Mouse (Mus musculus) brain, embryonic 14.5 days (tissue): Measurements from ENCODE around the gene Krt18. TPM values are rescaled to one million over a fixed set of nuclear protein-coding genes. Genes with fewer than 3 reads are reported as not detected.

ENCODE experiments used
- DNase-seq: peaks from one replicate; pipeline ENCODE4 v3.0.0-alpha.2; 2011; ENCODE audit warnings: low read depth
- CTCF ChIP-seq: fragments of 200-500 bp; IDR thresholded peaks from 2 replicates; pipeline ENCODE4 v1.5.1; 2012; ENCODE audit warnings: inconsistent platforms, mild to moderate bottlenecking, moderate library complexity, borderline replicate concordance; ENCODE audit not compliant: insufficient read depth, insufficient read length; ENCODE audit errors: extremely low read depth
- POLR2A ChIP-seq: fragments of 200-500 bp; IDR thresholded peaks from 2 replicates; pipeline ENCODE4 v1.6.1; 2012; ENCODE audit warnings: mild to moderate bottlenecking, inconsistent platforms, borderline replicate concordance; ENCODE audit not compliant: poor library complexity, insufficient read depth, insufficient read length, severe bottlenecking; ENCODE audit errors: extremely low read depth
- polyA plus RNA-seq: library from polyadenylated mRNA; depleted of rRNA; stranded (reverse); fragments of >200 nt; gene quantifications from 2 replicates; pipeline ENCODE4 v1.2.3, GENCODE M21; 2012

Krt18 gene
- polyA plus RNA-seq, 1 experiment = 3.9 TPM

DNA sequence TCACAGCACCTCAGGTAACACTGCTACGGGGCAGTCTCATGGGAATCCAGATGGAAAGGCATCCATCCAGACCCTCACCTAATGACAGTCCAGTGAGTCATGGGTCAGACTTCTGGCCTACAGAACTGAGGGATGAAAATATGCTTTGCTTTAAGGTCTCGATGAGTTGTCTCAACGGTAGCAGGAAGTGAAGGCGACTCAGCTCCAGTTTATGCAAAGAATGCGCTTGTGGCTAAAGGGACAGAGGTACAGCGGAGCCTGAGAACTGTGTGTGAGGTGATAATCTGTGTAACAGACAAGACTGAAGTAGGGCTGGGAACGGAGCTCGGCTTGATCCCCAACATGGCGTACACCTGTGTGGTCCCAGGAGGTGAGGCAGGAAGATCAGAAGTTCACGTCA lies 17.7 kb downstream of the Krt18 start:
- no peak for DNase-seq
- TF ChIP-seq CTCF (no peak), POLR2A (no peak)

DNA sequence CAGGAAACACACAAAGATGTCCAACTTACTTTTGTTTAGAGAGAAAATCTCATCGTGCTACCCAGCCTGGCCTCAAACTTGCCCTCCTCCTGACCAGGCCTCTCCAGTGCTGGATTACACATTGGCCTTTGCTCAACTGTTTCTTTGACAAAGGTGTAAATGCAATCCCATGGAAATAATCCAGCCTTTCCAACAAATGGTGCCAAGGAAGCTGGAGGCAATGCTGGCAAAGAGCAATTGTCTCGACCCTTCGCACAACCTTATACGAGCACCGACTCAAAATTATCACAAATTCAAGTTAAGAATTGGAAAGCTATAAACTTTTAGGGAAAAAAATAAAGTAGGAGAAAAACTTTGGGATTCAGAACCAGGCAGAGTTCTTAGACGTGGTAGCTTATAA lies 20.0 kb downstream of the Krt18 start:
- TF ChIP-seq CTCF = no peak
- no peak for DNase-seq

DNA sequence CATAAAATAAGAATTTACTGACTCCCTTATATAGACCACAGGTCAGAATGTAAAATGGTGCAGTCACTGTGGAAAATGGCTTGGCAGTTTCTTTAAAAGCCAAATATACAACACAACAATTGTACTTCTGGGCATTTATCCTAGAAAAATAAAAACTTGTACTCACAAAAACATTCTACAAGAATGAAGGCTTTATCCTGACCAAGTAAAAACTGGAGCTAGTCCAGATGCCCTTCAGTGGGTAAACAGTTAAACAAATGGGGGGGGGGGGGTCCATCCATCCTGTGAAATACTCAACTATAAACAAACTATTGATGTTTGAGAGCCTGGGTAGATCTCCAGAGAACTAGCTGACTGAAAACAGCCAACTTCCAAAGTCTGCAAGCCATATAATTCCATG lies 21.9 kb downstream of the Krt18 start:
- TF ChIP-seq POLR2A = no peak
- TF ChIP-seq CTCF = no peak

GRCm38 (mm10) chr15:102051920-102052683 lies 24.1 kb downstream of the Krt18 start:
- DNase-seq = peak; percentile 83
- TF ChIP-seq POLR2A (no peak), CTCF (no peak)

More for the DNA sequence above, 21.9 kb downstream of the Krt18 start:
- DNase-seq = no peak

DNA sequence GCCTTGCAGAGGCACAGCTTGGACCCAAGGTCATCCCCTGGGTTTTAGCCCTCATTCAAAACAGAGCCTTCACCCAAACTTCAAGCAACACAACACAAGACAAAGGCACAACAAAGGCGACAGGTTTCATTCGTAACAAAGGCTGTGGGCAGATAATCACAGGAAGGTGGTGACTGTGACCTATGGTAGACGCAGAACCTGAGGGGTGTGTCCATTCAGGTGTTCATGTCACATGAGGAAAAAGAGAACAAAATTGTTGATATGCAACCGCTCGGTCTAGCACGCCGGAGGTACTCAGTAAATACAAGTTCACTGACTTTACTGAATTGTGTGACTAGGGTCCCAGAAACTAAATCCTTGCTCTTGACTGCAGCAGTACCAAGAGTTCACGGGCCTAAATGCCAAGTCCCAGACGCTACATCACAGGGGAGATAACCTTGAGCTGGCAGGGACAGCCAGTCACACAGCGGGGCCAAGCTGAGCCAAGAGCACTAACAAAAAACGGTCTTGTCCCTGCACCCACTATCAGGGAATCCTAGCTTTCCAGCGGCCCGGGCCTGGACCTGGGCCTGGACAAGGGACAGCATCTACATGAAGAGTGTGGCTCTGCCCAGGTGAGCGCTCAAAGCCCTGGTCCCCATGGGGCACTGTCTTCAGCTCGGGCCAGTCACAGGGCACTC lies 28.7 kb downstream of the Krt18 start:
- no peak for DNase-seq
- no peak for TF ChIP-seq POLR2A

- TF ChIP-seq CTCF (peak; percentile 100), POLR2A (no peak)
- peak; percentile 96 for DNase-seq
These were observed 37.8 kb downstream of the Krt18 start for GRCm38 (mm10) chr15:102065661-102066325.

GRCm38 (mm10) chr15:102070476-102071467 lies 42.8 kb downstream of the Krt18 start:
- TF ChIP-seq CTCF (no peak), POLR2A (no peak)
- DNase-seq = no peak

DNA sequence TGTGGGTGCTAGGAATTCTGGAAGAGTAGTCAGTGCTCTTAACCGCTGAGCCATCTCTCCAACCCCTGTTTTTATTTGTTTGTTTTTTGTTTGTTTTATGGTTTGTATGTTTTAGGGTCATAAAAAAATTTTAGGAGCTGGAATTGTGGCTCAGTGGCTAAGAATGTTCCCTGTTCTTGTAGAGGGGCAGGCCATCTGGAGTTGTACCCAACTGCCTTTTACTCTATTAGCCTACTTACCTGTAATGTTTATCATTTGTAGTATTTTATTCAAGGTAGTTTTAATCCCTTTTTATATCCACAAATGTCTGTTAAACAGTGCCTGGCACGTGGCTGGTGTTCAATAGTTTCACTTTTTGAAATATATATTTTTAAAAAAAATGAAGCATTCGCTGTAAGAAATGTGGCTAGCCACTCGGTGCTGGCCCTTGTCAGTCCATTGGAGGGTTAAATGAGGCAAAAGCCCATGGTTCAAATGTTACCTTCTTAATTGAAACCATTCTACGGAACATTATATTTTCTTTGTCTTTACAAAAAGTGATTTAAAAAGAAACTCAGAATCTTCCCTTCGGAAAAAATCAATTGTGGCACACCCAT lies 45.1 kb downstream of the Krt18 start:
- no peak for DNase-seq
- no peak for TF ChIP-seq POLR2A
- no peak for TF ChIP-seq CTCF

DNA sequence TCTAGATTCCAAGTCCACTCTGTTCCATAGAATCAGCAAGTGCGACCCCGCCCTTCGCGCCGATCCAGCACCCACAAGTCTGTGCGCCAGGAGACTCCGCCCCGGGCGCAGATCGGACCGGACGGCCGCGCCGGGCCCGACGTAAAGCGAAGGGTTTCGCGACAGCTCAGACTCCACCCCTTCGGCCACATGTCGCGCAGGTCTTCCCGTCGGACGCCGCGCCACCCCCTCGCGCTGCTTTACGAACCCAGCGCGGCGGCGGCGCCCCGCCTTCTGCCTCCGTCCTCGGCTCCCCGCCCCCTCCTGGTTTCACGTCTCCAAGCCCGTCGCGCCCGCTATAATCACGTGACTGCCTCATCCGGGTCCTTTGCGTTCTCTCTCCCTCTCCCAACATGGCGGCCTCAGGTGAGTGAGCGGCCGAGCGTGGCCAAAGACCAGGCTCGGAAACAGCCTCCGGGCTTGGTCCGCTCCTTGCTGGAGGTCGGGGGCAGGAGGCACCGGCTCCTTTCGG lies 45.6 kb downstream of the Krt18 start, which contains the start of gene Eif4b:
Eif4b (plus strand) TSS at position 215 of the 511 bp plus-strand sequence.
- peak; percentile 100 for DNase-seq
- TF ChIP-seq CTCF (no peak), POLR2A (peak; percentile 35; the same call in 1 of the 2 replicates)

- DNase-seq = peak; percentile 74
- 0 out of 2 replicates have a peak, but pooled peaks have one; percentile 27 for TF ChIP-seq POLR2A
- no peak for TF ChIP-seq CTCF
These were observed 46.2 kb downstream of the Krt18 start for GRCm38 (mm10) chr15:102074070-102074731.
